Mouse (Mus musculus) heart, postnatal 10 days (tissue): ENCODE data around the gene Numa1. TPM values are rescaled to one million over a fixed set of nuclear protein-coding genes. Genes with fewer than 3 reads are reported as not detected.
A peak's percentile ranks its signal among the peaks of the same experiment; 100 is the strongest.
"Not testable (repeated sequence)": the region's sequence is repeated elsewhere in the genome, so short reads cannot be mapped to it uniquely, and the experiment has no call there.

Experiments used
- DNase-seq, 2 experiments: peaks; one replicate each; pipeline ENCODE4 v3.0.0; 2021
- intact Hi-C: fragments of 180-260 bp; cut with DNase I; formaldehyde crosslinking; loops from one replicate; pipeline ENCODE4 v1.15.1; 2025
- total RNA-seq, 2 experiments: library from RNA; stranded (reverse); gene quantifications; 2 replicates each; pipeline ENCODE4 v1.2.3; 2021

Numa1 gene
- total RNA-seq, 2 experiments from 2014 or later = 97.4 to 113 TPM

GRCm38 (mm10) chr7:101971721-101972120, 37.8 kb downstream of the Numa1 start:
- intact Hi-C loops = loop anchor here (5.0 kb wide), 1 partner anchor 64 kb away; the partner anchor contains the start of genes Lamtor1 and Tomt
- no peak for DNase-seq

GRCm38 (mm10) chr7:101973730-101974129, 39.8 kb downstream of the Numa1 start:
- no peak for DNase-seq
- intact Hi-C loops = loop anchor here (5.0 kb wide), 1 partner anchor 66 kb away; the partner anchor contains the start of genes Lamtor1 and Tomt

- peak; percentile 59 to 65 for DNase-seq
- intact Hi-C loops = loop anchor here (5.0 kb wide), 1 partner anchor 67 kb away; the partner anchor contains the start of genes Lamtor1 and Tomt
Observed at GRCm38 (mm10) chr7:101974505-101974904, 40.6 kb downstream of the Numa1 start.

GRCm38 (mm10) chr7:101982735-101983134, 48.8 kb downstream of the Numa1 start:
- intact Hi-C loops = no loop called here

GRCm38 (mm10) chr7:101985081-101985480, 51.2 kb downstream of the Numa1 start:
- intact Hi-C loops = no loop called here
- DNase-seq = no peak

More at GRCm38 (mm10) chr7:101982735-101983134, 48.8 kb downstream of the Numa1 start:
- DNase-seq = no peak

- intact Hi-C loops = no loop called here
- DNase-seq = no peak
Observed at GRCm38 (mm10) chr7:101994241-101994640, 60.3 kb downstream of the Numa1 start.

- intact Hi-C loops = loop anchor here (2.0 to 5.0 kb wide), 2 partner anchors 66 to 79 kb away; partner anchors contain the start of genes Rnf121, Xndc1 and Xntrpc
- DNase-seq = peak; percentile 89 to 93
Observed at GRCm38 (mm10) chr7:101998194-101998927, 64.5 kb downstream of the Numa1 start.

GRCm38 (mm10) chr7:101999461-102000151, 65.7 kb downstream of the Numa1 start:
- intact Hi-C loops = loop anchor here (2.0 to 5.0 kb wide), 2 partner anchors 65 to 78 kb away; partner anchors contain the start of genes Rnf121, Xndc1 and Xntrpc
- no peak for DNase-seq

GRCm38 (mm10) chr7:102000296-102000695, 66.4 kb downstream of the Numa1 start:
- no peak for DNase-seq
- intact Hi-C loops = no loop called here

- intact Hi-C loops = no loop called here
- peak; percentile 67 for DNase-seq
Observed at GRCm38 (mm10) chr7:102000921-102001630, 67.2 kb downstream of the Numa1 start.

- DNase-seq = no peak
- intact Hi-C loops = no loop called here
Observed at GRCm38 (mm10) chr7:102006520-102006919, 72.6 kb downstream of the Numa1 start.

- intact Hi-C loops = no loop called here
- no peak for DNase-seq
Observed at GRCm38 (mm10) chr7:102011855-102012254, 77.9 kb downstream of the Numa1 start.

- intact Hi-C loops = no loop called here
Observed at GRCm38 (mm10) chr7:102013416-102013815, 79.5 kb downstream of the Numa1 start.

GRCm38 (mm10) chr7:102014995-102015394, 81.1 kb downstream of the Numa1 start:
- no peak for DNase-seq
- intact Hi-C loops = no loop called here

More at GRCm38 (mm10) chr7:102013416-102013815, 79.5 kb downstream of the Numa1 start:
- no peak for DNase-seq

GRCm38 (mm10) chr7:102016936-102017335, 83.0 kb downstream of the Numa1 start:
- no peak for DNase-seq
- intact Hi-C loops = no loop called here

- DNase-seq = peak in 1 of 2 experiments; percentile 52
- intact Hi-C loops = no loop called here
Observed at GRCm38 (mm10) chr7:102017452-102017851, 83.5 kb downstream of the Numa1 start.

- peak; percentile 47 to 55 for DNase-seq
- intact Hi-C loops = no loop called here
Observed at GRCm38 (mm10) chr7:102018034-102018433, 84.1 kb downstream of the Numa1 start.

- no peak for DNase-seq
- intact Hi-C loops = no loop called here
Observed at GRCm38 (mm10) chr7:102018590-102018989, 84.7 kb downstream of the Numa1 start, which contains the start of gene Il18bp. Il18bp (minus strand) TSS chr7:102018690.

- DNase-seq = no peak
Observed at GRCm38 (mm10) chr7:102019362-102019761, 85.5 kb downstream of the Numa1 start.

GRCm38 (mm10) chr7:102020934-102021333, 87.0 kb downstream of the Numa1 start:
- DNase-seq, intact Hi-C loops: not testable (repeated sequence)

More at GRCm38 (mm10) chr7:102019362-102019761, 85.5 kb downstream of the Numa1 start:
- intact Hi-C loops = no loop called here

GRCm38 (mm10) chr7:102023821-102024220, 89.9 kb downstream of the Numa1 start:
- no peak for DNase-seq

More at GRCm38 (mm10) chr7:102023821-102024220, 89.9 kb downstream of the Numa1 start:
- intact Hi-C loops = no loop called here
